Mouse (Mus musculus): ENCODE measurements around the gene Gm12253. TPM values are rescaled to one million over a fixed set of nuclear protein-coding genes. Genes with fewer than 3 reads are reported as not detected.

Gm12253 gene
- not detected in 2 replicates for polyA plus RNA-seq (2014; fragmentation: Nextera tagmentation; extraction: Ambion mirVana)

GRCm38 (mm10) chr11:58432259-58432658, at the start of gene Gm12253:
Gm12253 (plus strand) TSS chr11:58432559.
- Histone ChIP-seq H3K27me3 (ENCODE audit: control insufficient read depth, insufficient read depth, low read length) (no peaks in the 10 kb centered on the region), H3K4me1 (ENCODE audit: control insufficient read depth, insufficient read depth, low read length) (no peaks in the 10 kb centered on the region), H3K9ac (ENCODE audit: low read length) (no peak within 1 kb of the TSS), H3K4me3 (ENCODE audit: low read depth, low read length) (no peak within 1 kb of the TSS), H3K27ac (ENCODE audit: low read depth, low read length) (no peak within 1 kb of the TSS), H3K9me3 (ENCODE audit: control insufficient read depth, low read length) (no peaks in the 10 kb centered on the region), H3K4me2 (no peak within 1 kb of the TSS), H3K36me3 (ENCODE audit: control insufficient read depth, insufficient read depth, low read length) (no peaks in the 10 kb centered on the region)
- ATAC-seq (ENCODE audit: low FRiP score) (no peak), DNase-seq (ENCODE audit: low spot score, missing footprints) (no peak)
- 88% methylated on average over 3 of the region's 3 CpGs for WGBS

- WGBS, result 60% methylated on average over 6 of the region's 6 CpGs
- no peak overlapping the region for H3K4me3 ChIP-seq (ENCODE audit: low read depth, low read length)
- peak overlapping the region; percentile 11; the same call in 1 of the 2 replicates for H3K4me2 ChIP-seq
- ATAC-seq (ENCODE audit: low FRiP score) (peak; percentile 59), DNase-seq (ENCODE audit: low spot score, missing footprints) (no peak)
- no peaks in the 10 kb centered on the region for H3K36me3 ChIP-seq (ENCODE audit: control insufficient read depth, insufficient read depth, low read length)
- H3K9ac ChIP-seq (ENCODE audit: low read length), result no peak overlapping the region
- H3K27me3 ChIP-seq (ENCODE audit: control insufficient read depth, insufficient read depth, low read length), result no peaks in the 10 kb centered on the region
- H3K4me1 ChIP-seq (ENCODE audit: control insufficient read depth, insufficient read depth, low read length), result peaks cover 3% of the 10 kb centered on the region; the same call in 1 of the 2 replicates
- H3K27ac ChIP-seq (ENCODE audit: low read depth, low read length), result no peak overlapping the region
- H3K9me3 ChIP-seq (ENCODE audit: control insufficient read depth, low read length), result no peaks in the 10 kb centered on the region
Observed at GRCm38 (mm10) chr11:58399985-58400645, 32.2 kb upstream of the Gm12253 start.

GRCm38 (mm10) chr11:58400655-58401054, 31.7 kb upstream of the Gm12253 start:
- Histone ChIP-seq H3K27ac (ENCODE audit: low read depth, low read length) (no peak overlapping the region; the same call in 1 of the 2 replicates), H3K4me3 (ENCODE audit: low read depth, low read length) (no peak overlapping the region), H3K9ac (ENCODE audit: low read length) (0 out of 2 replicates have a peak overlapping the region, but pooled peaks have one; percentile 27), H3K4me2 (no peak overlapping the region), H3K36me3 (ENCODE audit: control insufficient read depth, insufficient read depth, low read length) (no peaks in the 10 kb centered on the region), H3K27me3 (ENCODE audit: control insufficient read depth, insufficient read depth, low read length) (no peaks in the 10 kb centered on the region), H3K9me3 (ENCODE audit: control insufficient read depth, low read length) (no peaks in the 10 kb centered on the region), H3K4me1 (ENCODE audit: control insufficient read depth, insufficient read depth, low read length) (peaks cover 3% of the 10 kb centered on the region; the same call in 1 of the 2 replicates)
- 54% methylated on average over 5 of the region's 5 CpGs for WGBS
- DNase-seq (ENCODE audit: low spot score, missing footprints), result no peak
- no peak for ATAC-seq (ENCODE audit: low FRiP score)

- ATAC-seq (ENCODE audit: low FRiP score) (no peak), DNase-seq (ENCODE audit: low spot score, missing footprints) (no peak)
- H3K36me3 ChIP-seq (ENCODE audit: control insufficient read depth, insufficient read depth, low read length), result no peaks in the 10 kb centered on the region
- no peaks in the 10 kb centered on the region for H3K4me1 ChIP-seq (ENCODE audit: control insufficient read depth, insufficient read depth, low read length)
- no peaks in the 10 kb centered on the region for H3K9me3 ChIP-seq (ENCODE audit: control insufficient read depth, low read length)
- no peak overlapping the region for H3K27ac ChIP-seq (ENCODE audit: low read depth, low read length)
- no peak overlapping the region for H3K4me3 ChIP-seq (ENCODE audit: low read depth, low read length)
- H3K27me3 ChIP-seq (ENCODE audit: control insufficient read depth, insufficient read depth, low read length), result no peaks in the 10 kb centered on the region
- no peak overlapping the region for H3K9ac ChIP-seq (ENCODE audit: low read length)
- H3K4me2 ChIP-seq, result no peak overlapping the region
- WGBS, result 88% methylated on average over 3 of the region's 3 CpGs
Observed at GRCm38 (mm10) chr11:58408066-58408465, 24.3 kb upstream of the Gm12253 start.

GRCm38 (mm10) chr11:58418336-58418735, 14.0 kb upstream of the Gm12253 start:
- ATAC-seq (ENCODE audit: low FRiP score) (no peak), DNase-seq (ENCODE audit: low spot score, missing footprints) (no peak)
- no peaks in the 10 kb centered on the region for H3K36me3 ChIP-seq (ENCODE audit: control insufficient read depth, insufficient read depth, low read length)
- no peaks in the 10 kb centered on the region for H3K27me3 ChIP-seq (ENCODE audit: control insufficient read depth, insufficient read depth, low read length)
- H3K4me1 ChIP-seq (ENCODE audit: control insufficient read depth, insufficient read depth, low read length), result no peaks in the 10 kb centered on the region
- H3K27ac ChIP-seq (ENCODE audit: low read depth, low read length), result no peak overlapping the region
- WGBS, result 84% methylated on average over 3 of the region's 3 CpGs
- H3K9ac ChIP-seq (ENCODE audit: low read length), result no peak overlapping the region
- no peaks in the 10 kb centered on the region for H3K9me3 ChIP-seq (ENCODE audit: control insufficient read depth, low read length)
- H3K4me2 ChIP-seq, result no peak overlapping the region
- H3K4me3 ChIP-seq (ENCODE audit: low read depth, low read length), result no peak overlapping the region

GRCm38 (mm10) chr11:58420815-58421214, 11.5 kb upstream of the Gm12253 start, which contains the start of gene 1810065E05Rik:
1810065E05Rik (plus strand) TSS chr11:58421111.
- H3K36me3 ChIP-seq (ENCODE audit: control insufficient read depth, insufficient read depth, low read length), result no peaks in the 10 kb centered on the region
- H3K4me3 ChIP-seq (ENCODE audit: low read depth, low read length), result no peak within 1 kb of the TSS
- no peaks in the 10 kb centered on the region for H3K9me3 ChIP-seq (ENCODE audit: control insufficient read depth, low read length)
- ATAC-seq (ENCODE audit: low FRiP score) (no peak), DNase-seq (ENCODE audit: low spot score, missing footprints) (no peak)
- H3K27ac ChIP-seq (ENCODE audit: low read depth, low read length), result no peak within 1 kb of the TSS
- no peaks in the 10 kb centered on the region for H3K4me1 ChIP-seq (ENCODE audit: control insufficient read depth, insufficient read depth, low read length)
- H3K27me3 ChIP-seq (ENCODE audit: control insufficient read depth, insufficient read depth, low read length), result no peaks in the 10 kb centered on the region
- H3K9ac ChIP-seq (ENCODE audit: low read length), result no peak within 1 kb of the TSS
- H3K4me2 ChIP-seq, result no peak within 1 kb of the TSS
- 86% methylated on average over 1 of the region's 1 CpGs for WGBS

- Histone ChIP-seq H3K27me3 (ENCODE audit: control insufficient read depth, insufficient read depth, low read length) (no peaks in the 10 kb centered on the region), H3K9me3 (ENCODE audit: control insufficient read depth, low read length) (no peaks in the 10 kb centered on the region), H3K4me2 (no peak overlapping the region), H3K27ac (ENCODE audit: low read depth, low read length) (no peak overlapping the region), H3K9ac (ENCODE audit: low read length) (no peak overlapping the region), H3K36me3 (ENCODE audit: control insufficient read depth, insufficient read depth, low read length) (no peaks in the 10 kb centered on the region), H3K4me3 (ENCODE audit: low read depth, low read length) (no peak overlapping the region), H3K4me1 (ENCODE audit: control insufficient read depth, insufficient read depth, low read length) (no peaks in the 10 kb centered on the region)
- 75% methylated on average over 5 of the region's 5 CpGs for WGBS
- ATAC-seq (ENCODE audit: low FRiP score), result no peak
- no peak for DNase-seq (ENCODE audit: low spot score, missing footprints)
Observed at GRCm38 (mm10) chr11:58437866-58438265, 5.5 kb downstream of the Gm12253 start.

GRCm38 (mm10) chr11:58452759-58453158, 20.4 kb downstream of the Gm12253 start, which contains the start of gene Lypd9:
Lypd9 (minus strand) TSS chr11:58452923.
- no peaks in the 10 kb centered on the region for H3K4me1 ChIP-seq (ENCODE audit: control insufficient read depth, insufficient read depth, low read length)
- H3K4me2 ChIP-seq, result no peak within 1 kb of the TSS
- 94% methylated on average over 9 of the region's 9 CpGs for WGBS
- no peaks in the 10 kb centered on the region; the same call in 1 of the 2 replicates for H3K9me3 ChIP-seq (ENCODE audit: control insufficient read depth, low read length)
- H3K27ac ChIP-seq (ENCODE audit: low read depth, low read length), result no peak within 1 kb of the TSS
- no peak within 1 kb of the TSS for H3K4me3 ChIP-seq (ENCODE audit: low read depth, low read length)
- no peak for DNase-seq (ENCODE audit: low spot score, missing footprints)
- no peaks in the 10 kb centered on the region for H3K36me3 ChIP-seq (ENCODE audit: control insufficient read depth, insufficient read depth, low read length)
- no peaks in the 10 kb centered on the region for H3K27me3 ChIP-seq (ENCODE audit: control insufficient read depth, insufficient read depth, low read length)
- no peak within 1 kb of the TSS for H3K9ac ChIP-seq (ENCODE audit: low read length)
- no peak for ATAC-seq (ENCODE audit: low FRiP score)

GRCm38 (mm10) chr11:58453592-58453991, 21.2 kb downstream of the Gm12253 start:
- ATAC-seq (ENCODE audit: low FRiP score) (no peak), DNase-seq (ENCODE audit: low spot score, missing footprints) (no peak)
- H3K4me1 ChIP-seq (ENCODE audit: control insufficient read depth, insufficient read depth, low read length), result no peaks in the 10 kb centered on the region
- no peaks in the 10 kb centered on the region for H3K36me3 ChIP-seq (ENCODE audit: control insufficient read depth, insufficient read depth, low read length)
- no peak overlapping the region for H3K9ac ChIP-seq (ENCODE audit: low read length)
- H3K4me2 ChIP-seq, result no peak overlapping the region
- H3K27ac ChIP-seq (ENCODE audit: low read depth, low read length), result no peak overlapping the region
- 70% methylated on average over 4 of the region's 4 CpGs for WGBS
- H3K9me3 ChIP-seq (ENCODE audit: control insufficient read depth, low read length), result no peaks in the 10 kb centered on the region; the same call in 1 of the 2 replicates
- no peak overlapping the region for H3K4me3 ChIP-seq (ENCODE audit: low read depth, low read length)
- H3K27me3 ChIP-seq (ENCODE audit: control insufficient read depth, insufficient read depth, low read length), result no peaks in the 10 kb centered on the region
